Mouse (Mus musculus) bone marrow, adult 2 months (tissue): ENCODE data around the gene Smtnl2.

Experiments used
- CTCF ChIP-seq: fragments of 200-500 bp; IDR thresholded peaks from 2 replicates; pipeline ENCODE4 v1.5.1; 2011; ENCODE audit warnings: low read length, control low read depth; ENCODE audit not compliant: control insufficient read depth, insufficient read depth
- POLR2A ChIP-seq: fragments of 200-500 bp; IDR thresholded peaks from 2 replicates; pipeline ENCODE4 v1.6.1; 2011; ENCODE audit warnings: low read depth, mild to moderate bottlenecking, control low read depth, low read length, borderline replicate concordance; ENCODE audit not compliant: control insufficient read depth

GRCm38 (mm10) chr11:72407081-72407480 lies 4.4 kb downstream of the Smtnl2 start:
- TF ChIP-seq POLR2A (no peak), CTCF (no peak)
